Mouse (Mus musculus) forebrain, embryonic 14.5 days (tissue): ENCODE results near the gene Gabarap. TPM values are rescaled to one million over a fixed set of nuclear protein-coding genes. Genes with fewer than 3 reads are reported as not detected.
A peak's percentile ranks its signal among the peaks of the same experiment; 100 is the strongest.

Experiments used
- ATAC-seq: fragments of 200-750 bp; cut with Nextera tagmentation; 2 replicates; pipeline ENCODE4 v1.8.0; 2017; ENCODE audit warnings: mild to moderate bottlenecking, moderate library complexity
- DNase-seq: peaks from one replicate; pipeline ENCODE4 v3.0.0-alpha.2; 2015; ENCODE audit warnings: low spot score
- H3K27ac ChIP-seq: fragments of 300-500 bp; sonication (generic); 2 replicates; pipeline ENCODE4 v1.5.1; 2014; ENCODE audit warnings: low read depth, mild to moderate bottlenecking, control low read depth, low read length, moderate library complexity
- H3K27me3 ChIP-seq: fragments of 300-500 bp; sonication (generic); replicated peaks from 2 replicates; pipeline ENCODE4 v1.6.1; 2014; ENCODE audit warnings: low read length, control low read depth, mixed read lengths; ENCODE audit not compliant: control insufficient read depth, insufficient read depth
- H3K36me3 ChIP-seq: fragments of 300-500 bp; sonication (generic); 2 replicates; pipeline ENCODE4 v1.6.1; 2014; ENCODE audit warnings: low read length, control low read depth; ENCODE audit not compliant: control insufficient read depth, insufficient read depth
- H3K4me1 ChIP-seq: fragments of 300-500 bp; sonication (generic); 2 replicates; pipeline ENCODE4 v1.6.1; 2014; ENCODE audit warnings: antibody characterized with exemption, low read length, control low read depth; ENCODE audit not compliant: control insufficient read depth, insufficient read depth
- H3K4me2 ChIP-seq: fragments of 300-500 bp; sonication (generic); 2 replicates; pipeline ENCODE4 v1.6.1; 2014; ENCODE audit warnings: mild to moderate bottlenecking, control low read depth, low read length
- H3K4me3 ChIP-seq: fragments of 300-500 bp; sonication (generic); 2 replicates; pipeline ENCODE4 v1.5.1; 2014; ENCODE audit warnings: low read depth, low read length, control low read depth
- H3K9ac ChIP-seq: fragments of 300-500 bp; sonication (generic); 2 replicates; pipeline ENCODE4 v1.6.1; 2014; ENCODE audit warnings: mild to moderate bottlenecking, low read length, control low read depth, moderate library complexity
- H3K9me3 ChIP-seq: fragments of 300-500 bp; sonication (generic); replicated peaks from 2 replicates; pipeline ENCODE4 v1.6.1; 2016; ENCODE audit warnings: low read length, control low read depth, mixed read lengths; ENCODE audit not compliant: control insufficient read depth
- WGBS: fragments of 180-500 bp; shearing (Covaris S2); extraction: QIAGEN DNeasy Blood & Tissue Kit; methylation state at CpG from one replicate; pipeline ENCODE4 v1.1.7; 2014; 5-methylcytosine and 5-hydroxymethylcytosine counted together
- polyA plus RNA-seq: library from polyadenylated mRNA; unstranded; fragments of >200 nt; fragmentation: Nextera tagmentation; extraction: Ambion mirVana; gene quantifications from 2 replicates; pipeline ENCODE4 v1.2.1, GENCODE M21; 2014

Gabarap gene
- polyA plus RNA-seq, 1 experiment from 2014 or later, result 779 TPM

GRCm38 (mm10) chr11:69966006-69966859, 24.7 kb upstream of the Gabarap start:
- DNase-seq, result no peak
- 1% methylated on average over 59 of the region's 59 CpGs for WGBS
- ATAC-seq, result no peak

DNA sequence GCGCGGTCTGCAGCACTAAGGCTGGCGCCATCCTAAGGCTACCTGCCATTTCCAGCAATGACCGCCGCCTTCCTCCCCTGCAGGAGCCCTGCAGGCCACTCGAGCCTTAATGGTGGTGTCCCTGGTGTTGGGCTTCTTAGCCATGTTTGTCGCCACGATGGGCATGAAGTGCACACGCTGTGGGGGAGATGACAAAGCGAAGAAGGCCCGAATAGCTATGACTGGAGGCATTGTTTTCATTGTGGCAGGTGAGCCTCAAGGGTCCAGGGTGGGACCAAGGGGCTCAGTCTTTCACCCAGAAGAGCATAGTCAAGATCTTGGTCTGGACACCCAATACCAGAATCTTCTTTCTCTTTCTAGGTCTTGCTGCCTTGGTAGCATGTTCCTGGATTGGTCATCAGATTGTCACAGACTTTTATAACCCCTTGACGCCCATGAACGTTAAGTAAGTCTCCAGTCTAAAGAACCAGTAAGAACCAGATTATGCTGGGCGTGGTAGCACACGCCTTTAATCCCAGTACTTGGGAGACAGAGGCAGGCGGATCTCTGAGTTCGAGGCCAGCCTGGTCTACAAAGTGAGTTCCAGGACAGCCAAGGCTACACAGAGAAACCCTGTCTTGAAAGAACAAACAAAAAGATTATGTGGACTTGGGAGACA, 24.0 kb upstream of the Gabarap start:
- Histone ChIP-seq H3K4me2 (peak overlapping the region; percentile 33; the same call in 1 of the 2 replicates), H3K4me3 (peak overlapping the region; percentile 20; the same call in 1 of the 2 replicates), H3K9ac (peak overlapping the region; percentile 50; the same call in 1 of the 2 replicates), H3K27ac (no peak overlapping the region), H3K9me3 (no peaks in the 10 kb centered on the region), H3K27me3 (peaks cover 43% of the 10 kb centered on the region), H3K4me1 (no peaks in the 10 kb centered on the region), H3K36me3 (peaks cover 35% of the 10 kb centered on the region)
- DNase-seq (no peak), ATAC-seq (no peak)
- 40% methylated on average over 17 of the region's 17 CpGs for WGBS

More at GRCm38 (mm10) chr11:69966006-69966859, 24.7 kb upstream of the Gabarap start:
- H3K9me3 ChIP-seq, result no peaks in the 10 kb centered on the region
- peak overlapping the region; percentile 50; the same call in 1 of the 2 replicates for H3K9ac ChIP-seq
- peak overlapping the region; percentile 33; the same call in 1 of the 2 replicates for H3K4me2 ChIP-seq
- no peak overlapping the region for H3K27ac ChIP-seq
- no peaks in the 10 kb centered on the region for H3K4me1 ChIP-seq
- H3K4me3 ChIP-seq, result peak overlapping the region; percentile 20
- peaks cover 48% of the 10 kb centered on the region for H3K27me3 ChIP-seq
- H3K36me3 ChIP-seq, result peaks cover 28% of the 10 kb centered on the region

- peaks cover 41% of the 10 kb centered on the region for H3K27me3 ChIP-seq
- H3K27ac ChIP-seq, result no peak overlapping the region
- peaks cover 53% of the 10 kb centered on the region for H3K36me3 ChIP-seq
- no peak overlapping the region for H3K4me3 ChIP-seq
- H3K9ac ChIP-seq, result no peak overlapping the region
- H3K4me2 ChIP-seq, result no peak overlapping the region
- no peak for DNase-seq
- no peaks in the 10 kb centered on the region for H3K9me3 ChIP-seq
- no peaks in the 10 kb centered on the region for H3K4me1 ChIP-seq
- ATAC-seq, result no peak
- 89% methylated on average over 4 of the region's 4 CpGs for WGBS
Measured at GRCm38 (mm10) chr11:69968793-69969192, 22.1 kb upstream of the Gabarap start.

- Histone ChIP-seq H3K9ac (no peak overlapping the region), H3K9me3 (no peaks in the 10 kb centered on the region), H3K4me1 (no peaks in the 10 kb centered on the region), H3K27ac (no peak overlapping the region), H3K4me3 (no peak overlapping the region), H3K36me3 (peaks cover 67% of the 10 kb centered on the region), H3K27me3 (peaks cover 27% of the 10 kb centered on the region), H3K4me2 (no peak overlapping the region)
- DNase-seq, result no peak
- ATAC-seq, result no peak
- 90% methylated on average over 6 of the region's 6 CpGs for WGBS
Measured at GRCm38 (mm10) chr11:69970222-69970621, 20.7 kb upstream of the Gabarap start.

DNA sequence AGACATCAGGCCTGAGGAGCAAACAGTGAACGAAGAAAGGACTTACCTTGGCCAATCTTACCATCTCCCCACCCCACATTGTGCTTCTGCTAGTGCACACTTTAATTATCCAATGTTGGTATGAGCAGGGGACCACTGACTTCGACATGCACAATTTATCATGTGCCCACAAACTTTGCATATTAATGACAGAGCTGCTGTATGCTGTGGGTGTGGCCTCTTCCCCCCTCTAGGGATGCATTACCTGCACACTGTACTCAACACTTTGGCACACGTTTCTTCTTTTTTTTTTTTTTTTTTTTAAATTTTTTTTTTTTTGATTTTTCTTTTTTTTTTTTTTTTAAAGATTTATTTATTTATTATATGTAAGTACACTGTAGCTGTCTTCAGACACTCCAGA, 20.2 kb upstream of the Gabarap start:
- 87% methylated on average over 3 of the region's 3 CpGs for WGBS
- peaks cover 72% of the 10 kb centered on the region for H3K36me3 ChIP-seq

GRCm38 (mm10) chr11:69974907-69975306, 16.0 kb upstream of the Gabarap start:
- peaks cover 5% of the 10 kb centered on the region for H3K4me1 ChIP-seq
- DNase-seq (no peak), ATAC-seq (no peak)
- no peaks in the 10 kb centered on the region for H3K9me3 ChIP-seq
- no peak overlapping the region for H3K27ac ChIP-seq
- H3K4me3 ChIP-seq, result no peak overlapping the region
- H3K4me2 ChIP-seq, result no peak overlapping the region
- H3K36me3 ChIP-seq, result peaks cover 71% of the 10 kb centered on the region
- WGBS, result 95% methylated on average over 2 of the region's 2 CpGs
- no peak overlapping the region for H3K9ac ChIP-seq
- H3K27me3 ChIP-seq, result no peaks in the 10 kb centered on the region

More for the DNA sequence above, 20.2 kb upstream of the Gabarap start:
- no peaks in the 10 kb centered on the region for H3K4me1 ChIP-seq
- no peak overlapping the region for H3K4me3 ChIP-seq
- H3K9me3 ChIP-seq, result no peaks in the 10 kb centered on the region
- no peak for ATAC-seq
- H3K4me2 ChIP-seq, result no peak overlapping the region
- H3K9ac ChIP-seq, result no peak overlapping the region
- peaks cover 21% of the 10 kb centered on the region for H3K27me3 ChIP-seq
- no peak for DNase-seq
- no peak overlapping the region for H3K27ac ChIP-seq

GRCm38 (mm10) chr11:69976271-69976670, 14.7 kb upstream of the Gabarap start:
- H3K36me3 ChIP-seq, result peaks cover 64% of the 10 kb centered on the region
- H3K4me2 ChIP-seq, result no peak overlapping the region
- H3K27ac ChIP-seq, result no peak overlapping the region
- 91% methylated on average over 4 of the region's 4 CpGs for WGBS
- H3K9me3 ChIP-seq, result no peaks in the 10 kb centered on the region
- no peak overlapping the region for H3K4me3 ChIP-seq
- ATAC-seq (no peak), DNase-seq (no peak)
- no peaks in the 10 kb centered on the region for H3K27me3 ChIP-seq
- peaks cover 5% of the 10 kb centered on the region for H3K4me1 ChIP-seq
- no peak overlapping the region for H3K9ac ChIP-seq

GRCm38 (mm10) chr11:69979827-69980195, 11.1 kb upstream of the Gabarap start:
- Histone ChIP-seq H3K36me3 (peaks cover 38% of the 10 kb centered on the region), H3K27ac (peak overlapping the region; percentile 98), H3K27me3 (no peaks in the 10 kb centered on the region), H3K4me2 (peak overlapping the region; percentile 92), H3K4me1 (peaks cover 23% of the 10 kb centered on the region), H3K9me3 (no peaks in the 10 kb centered on the region), H3K9ac (peak overlapping the region; percentile 99), H3K4me3 (peak overlapping the region; percentile 100)
- DNase-seq (no peak), ATAC-seq (no peak)
- 3% methylated on average over 16 of the region's 16 CpGs for WGBS
